Mouse (Mus musculus): ENCODE results near the gene Tcap. TPM values are rescaled to one million over a fixed set of nuclear protein-coding genes. Genes with fewer than 3 reads are reported as not detected.

Tcap gene
- total RNA-seq (2021): 1 to 10 TPM; 6.9 to 8.1 TPM
- long read RNA-seq, experiment 1, transcript Tcap-201 (2 exons, 948 nt): major isoform, 21 of 21 reads
- long read RNA-seq, experiment 1, partial matches to known transcripts: 0 of 21 reads
- long read RNA-seq, experiment 1, other reads (novel, unspliced or antisense): 0 of 21 reads
- long read RNA-seq, experiment 2, transcript Tcap-201 (2 exons, 948 nt): major isoform, 13 of 14 reads
- long read RNA-seq, experiment 2, partial matches to known transcripts: 0 of 14 reads
- long read RNA-seq, experiment 2, other reads (novel, unspliced or antisense): 1 of 14 reads

DNA sequence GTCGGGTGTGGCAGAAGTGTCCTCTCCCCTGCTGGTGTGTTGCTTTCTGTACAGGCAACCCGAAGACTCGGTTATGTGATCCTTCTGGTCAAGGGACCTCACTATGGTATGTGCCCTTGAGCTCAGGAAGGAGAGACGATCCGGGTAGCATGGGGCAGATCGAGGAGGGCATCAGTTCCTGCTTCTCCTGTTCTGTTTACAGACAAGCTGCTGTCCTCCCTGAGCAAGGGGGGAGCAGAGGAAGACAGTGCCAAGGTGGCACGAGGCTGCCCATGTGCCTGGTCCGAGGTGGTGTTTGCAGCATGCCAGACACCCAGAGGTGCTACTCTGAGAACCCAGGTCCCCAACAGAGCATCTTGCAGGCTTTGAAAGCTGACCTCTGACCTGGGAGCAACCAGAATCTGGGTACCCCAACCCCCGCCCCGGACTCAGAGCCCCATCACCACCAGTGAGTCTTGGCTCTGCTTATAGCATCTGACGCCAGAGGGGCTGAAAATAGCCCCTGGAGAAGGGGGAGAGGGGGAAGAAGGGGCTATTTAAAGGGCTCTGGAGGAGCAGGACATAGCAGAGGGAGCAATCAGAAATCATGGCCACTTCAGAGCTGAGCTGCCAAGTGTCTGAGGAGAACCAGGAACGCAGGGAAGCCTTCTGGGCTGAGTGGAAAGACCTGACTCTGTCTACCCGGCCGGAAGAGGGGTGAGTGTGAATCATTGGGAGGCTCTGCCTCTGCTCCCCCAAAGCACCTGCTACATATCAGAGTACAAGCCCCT, at the start of gene Tcap:
Gene Tcap, plus strand, starts transcription at position 551 of the 770 bp plus-strand sequence.
- no peak for DNase-seq (ENCODE audit: low spot score in 2 of 2)

DNA sequence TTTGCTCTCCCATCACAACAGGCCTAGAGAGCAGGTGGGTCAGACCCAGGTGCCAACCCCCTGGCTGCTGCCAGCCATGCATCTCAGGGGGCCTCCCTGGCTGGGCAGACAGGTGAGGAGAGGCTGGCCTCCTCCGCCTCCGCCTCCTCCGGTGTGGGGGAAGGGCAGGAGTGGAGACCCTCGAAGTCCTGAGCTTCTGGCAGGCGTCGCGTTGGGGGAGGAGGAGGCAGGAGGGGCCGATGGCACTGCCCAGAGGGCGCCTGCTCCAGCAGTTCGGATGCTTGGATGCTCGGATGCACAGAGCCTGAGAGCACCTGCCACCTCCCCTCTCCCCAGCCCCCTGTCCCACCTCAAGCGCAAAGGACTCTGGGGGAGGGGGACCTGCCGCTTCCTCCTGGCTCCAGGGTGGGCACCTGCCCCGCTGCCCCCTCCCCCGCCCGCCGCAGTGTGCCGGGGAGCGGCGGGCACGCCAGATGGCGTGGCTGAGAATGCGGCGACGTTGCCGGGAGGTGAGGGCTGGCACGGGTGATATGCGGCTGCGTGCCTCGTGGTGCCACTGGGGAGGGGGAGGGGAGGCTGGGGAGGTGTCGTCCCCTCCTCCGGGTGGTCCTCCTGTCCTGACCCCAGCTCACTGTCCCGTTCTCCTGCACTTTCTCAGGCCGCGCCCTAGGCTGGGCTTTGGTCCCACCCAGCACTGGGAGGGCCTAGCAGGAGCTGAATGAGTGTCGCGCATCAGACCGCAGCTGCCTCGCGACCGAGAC, 49.5 kb upstream of the Tcap start:
- peak in 1 of 2 experiments; percentile 54 for DNase-seq (ENCODE audit: low spot score in 2 of 2)

DNA sequence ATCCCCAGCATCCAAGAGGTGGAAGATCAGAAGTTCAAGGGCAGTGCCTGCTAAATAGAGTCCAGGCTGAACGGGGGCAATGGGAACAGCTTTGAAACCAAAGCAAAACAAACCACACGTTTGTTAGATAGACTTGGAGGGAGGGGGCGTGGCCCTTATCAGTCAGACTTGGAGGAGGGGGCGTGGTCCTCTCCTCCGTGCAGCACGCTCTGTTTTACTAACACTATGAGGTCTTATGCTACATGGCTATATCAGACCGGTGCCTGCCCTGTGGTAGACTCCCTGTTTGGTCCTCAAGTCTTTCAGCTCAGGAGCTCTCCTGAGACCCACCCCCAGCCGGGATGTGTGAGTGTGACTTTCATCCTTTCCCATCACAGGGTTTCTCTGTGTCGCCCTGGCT, 48.4 kb upstream of the Tcap start:
- no peak for DNase-seq (ENCODE audit: low spot score in 2 of 2)

DNA sequence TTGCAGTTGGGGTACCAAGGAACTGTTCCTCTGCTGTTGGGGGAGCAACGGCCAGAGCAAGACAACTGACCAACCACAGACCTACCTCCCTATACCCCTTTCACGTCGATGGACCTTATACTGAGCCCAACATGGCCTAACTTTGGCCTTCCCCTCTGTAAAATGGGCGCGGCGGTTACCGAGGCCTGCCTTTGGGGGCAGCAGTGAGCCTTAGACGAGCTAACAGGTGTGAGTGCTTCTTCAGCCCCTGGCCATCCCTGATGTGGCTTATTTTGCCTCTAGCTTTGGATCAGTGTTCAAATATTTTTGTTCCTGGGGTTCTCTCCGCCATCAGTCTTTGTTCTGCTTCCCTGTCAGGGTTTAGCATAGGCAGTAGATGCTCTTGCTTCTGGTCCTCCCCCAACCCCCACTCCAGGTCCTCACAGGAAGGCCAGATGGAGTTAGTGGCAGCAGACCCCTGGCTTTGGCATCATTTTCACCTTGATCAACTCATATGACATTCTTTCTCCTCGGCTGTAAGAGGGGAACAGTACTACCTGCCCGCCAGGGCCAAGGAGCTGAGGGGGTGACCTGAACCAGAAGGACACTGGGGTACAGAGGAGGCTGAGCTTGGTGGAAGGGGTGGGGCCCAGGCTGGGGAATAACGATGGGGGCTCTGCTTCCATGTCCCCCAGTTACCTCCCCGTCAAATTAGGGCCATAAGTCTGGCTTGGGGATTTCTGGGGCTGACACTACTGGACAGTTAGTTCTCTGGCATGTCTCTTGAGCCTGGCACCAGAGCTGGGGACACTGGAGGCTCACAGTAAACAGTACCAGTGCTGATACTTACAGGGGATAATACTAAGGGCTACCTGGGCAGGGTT, 47.1 kb upstream of the Tcap start:
- DNase-seq (ENCODE audit: low spot score in 2 of 2): no peak

DNA sequence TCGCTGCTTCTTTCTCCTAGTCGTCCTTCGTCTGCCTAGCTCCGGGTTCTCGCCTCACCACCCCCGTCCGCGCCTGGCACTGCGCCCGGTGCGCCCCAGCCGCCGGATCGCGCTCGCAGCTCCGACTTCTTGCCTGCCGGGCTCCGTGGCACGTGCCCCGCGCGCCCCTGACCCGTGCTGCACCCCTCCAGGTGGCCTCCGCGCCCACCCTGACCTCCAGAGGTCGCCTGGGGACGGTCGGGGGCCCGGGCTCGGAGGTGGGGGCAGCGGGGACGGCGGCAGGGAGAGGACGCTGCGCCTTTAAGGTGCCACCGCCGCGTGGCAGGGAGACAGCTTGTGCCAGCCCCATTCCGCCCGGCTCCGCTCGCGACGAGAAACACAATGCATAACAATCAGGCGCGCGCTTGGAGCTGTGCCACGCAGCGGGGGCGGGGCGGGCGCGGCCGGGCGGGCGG, 45.1 kb upstream of the Tcap start:
- peak; percentile 85 to 90 for DNase-seq (ENCODE audit: low spot score in 2 of 2)

DNA sequence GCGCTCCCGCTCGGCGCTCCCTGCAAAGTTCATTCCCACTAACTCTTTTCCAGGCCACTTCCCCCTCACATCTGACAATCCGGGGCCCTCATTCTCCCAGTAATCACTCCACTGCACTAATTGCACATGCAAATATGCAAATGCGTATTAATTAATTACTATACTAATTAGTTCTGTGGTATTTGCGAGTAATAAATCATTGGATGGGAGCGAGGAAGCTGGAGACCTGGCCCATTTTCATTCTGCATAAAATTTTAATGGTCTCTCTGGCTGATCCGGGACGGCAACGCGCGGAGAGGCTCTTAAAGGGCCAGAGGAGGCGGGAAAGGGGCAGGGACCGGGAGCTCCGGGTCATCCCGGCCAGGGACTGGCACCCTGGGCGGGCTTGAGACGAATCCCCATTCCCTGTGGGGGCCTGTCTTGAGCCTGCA, 44.5 kb upstream of the Tcap start:
- DNase-seq (ENCODE audit: low spot score in 2 of 2): no peak

DNA sequence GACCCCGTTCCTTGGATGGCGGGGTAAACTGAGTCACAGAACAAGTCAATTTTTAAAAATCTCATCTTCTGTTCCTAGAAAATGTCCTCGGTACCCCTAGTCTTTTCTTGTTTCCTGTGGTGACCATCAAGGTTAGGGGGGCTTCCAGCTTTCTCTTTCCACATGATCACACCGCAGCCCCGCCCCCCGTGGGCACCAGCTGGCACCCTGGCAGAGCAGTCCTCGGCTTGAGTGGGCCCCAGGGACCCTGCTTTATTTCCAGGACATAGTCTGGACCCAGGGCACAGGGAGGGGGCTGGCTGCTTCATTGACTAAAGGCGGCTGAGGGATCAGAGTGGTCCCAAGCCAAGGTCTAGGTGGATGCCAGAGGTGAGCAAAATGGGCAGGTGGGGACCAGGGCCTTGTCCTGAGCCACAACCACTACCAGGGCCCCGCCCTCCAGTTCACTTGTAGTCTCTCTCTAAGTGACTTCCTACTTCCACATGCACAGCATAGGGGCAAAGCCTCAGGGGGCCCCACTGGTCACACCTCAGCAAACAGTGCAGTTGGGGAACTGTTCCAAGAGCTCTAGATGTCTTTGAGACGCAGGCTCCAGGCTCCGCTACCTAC, 43.8 kb upstream of the Tcap start:
- DNase-seq (ENCODE audit: low spot score in 2 of 2): no peak

DNA sequence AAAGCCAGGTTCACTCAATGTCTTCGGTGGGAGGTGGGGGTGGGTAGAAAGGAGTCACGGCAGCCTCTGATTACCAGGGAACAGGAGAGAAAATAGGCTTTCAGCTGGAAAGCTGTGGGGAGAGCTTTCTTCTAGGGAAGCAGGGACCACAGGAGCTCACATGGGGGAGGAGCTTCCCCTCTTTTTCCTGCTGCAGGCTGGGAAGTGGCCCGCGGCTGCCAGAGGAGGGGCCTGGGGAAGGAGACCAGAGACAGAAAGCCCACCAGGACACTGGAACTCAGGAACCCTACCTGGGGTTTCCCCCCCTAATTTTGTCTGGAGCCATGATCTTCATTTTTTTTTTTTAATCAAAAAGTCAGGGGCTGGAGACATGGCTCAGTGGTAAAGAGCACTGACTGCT, 43.0 kb upstream of the Tcap start:
- no peak for DNase-seq (ENCODE audit: low spot score in 2 of 2)

DNA sequence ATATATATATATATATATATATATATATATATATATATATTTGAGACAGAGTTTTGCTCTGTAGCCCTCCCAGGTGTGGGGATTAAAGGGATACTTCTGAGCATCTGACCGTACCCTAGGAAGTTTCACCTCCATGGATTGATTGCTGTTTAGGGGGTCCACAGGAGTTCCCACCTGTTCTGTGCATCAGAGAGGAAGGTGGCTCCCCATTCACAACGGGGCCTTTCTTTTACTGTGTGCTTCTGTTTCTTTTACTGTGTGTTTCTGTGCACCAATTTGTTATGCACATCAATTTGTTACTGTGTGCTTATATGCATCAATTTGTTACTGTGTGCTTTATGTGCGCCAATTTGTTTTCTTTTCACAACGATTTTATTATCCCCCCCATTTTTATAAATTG, 42.4 kb upstream of the Tcap start:
- no peak for DNase-seq (ENCODE audit: low spot score in 2 of 2)

DNA sequence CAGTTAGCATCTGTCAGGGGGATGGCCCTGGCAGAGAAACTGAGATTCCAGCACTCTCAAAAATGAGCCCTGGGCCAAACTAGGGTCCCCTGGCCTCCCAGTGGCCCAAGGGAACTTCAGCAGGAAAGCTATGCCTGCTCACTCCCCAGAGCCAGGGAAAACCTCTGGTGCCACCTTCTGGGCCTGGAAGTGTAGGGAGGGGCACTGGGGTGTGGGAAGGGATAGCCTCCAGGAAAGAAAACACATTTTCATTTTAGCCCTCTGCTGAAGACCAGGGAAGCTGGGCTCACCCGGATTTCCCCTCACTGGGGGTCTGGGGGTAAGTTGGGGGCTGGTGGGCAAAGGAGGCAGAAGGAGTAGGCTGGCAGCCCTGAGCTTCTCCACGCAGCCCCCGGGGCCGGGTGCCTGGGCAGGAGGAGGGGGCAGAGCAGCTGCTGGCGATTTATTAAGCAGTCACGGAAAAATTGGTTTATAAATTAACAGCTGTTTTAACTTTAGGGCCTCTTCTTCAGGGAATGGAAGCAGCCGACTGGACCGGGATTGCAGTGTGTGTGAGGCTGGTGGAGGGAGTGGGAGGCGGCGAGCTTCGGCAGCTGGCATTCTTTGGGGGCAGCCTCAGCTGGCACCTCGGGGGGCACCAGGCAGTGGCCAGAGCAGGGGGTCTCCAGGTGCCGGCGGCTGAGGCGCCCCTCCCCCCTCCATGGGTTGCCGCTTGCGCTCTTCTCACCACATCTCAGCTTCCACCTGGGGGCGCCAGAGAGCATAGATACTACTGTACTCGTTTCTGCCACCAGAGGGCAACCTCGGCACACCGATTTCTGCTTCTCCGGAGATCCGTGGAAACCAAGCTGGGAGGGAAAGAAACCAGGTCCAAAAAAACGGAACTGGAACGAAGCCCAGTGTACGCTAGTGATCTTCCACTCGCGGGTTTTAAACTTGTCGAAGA, 41.3 kb upstream of the Tcap start:
- DNase-seq (ENCODE audit: low spot score in 2 of 2): peak; percentile 97 to 99

DNA sequence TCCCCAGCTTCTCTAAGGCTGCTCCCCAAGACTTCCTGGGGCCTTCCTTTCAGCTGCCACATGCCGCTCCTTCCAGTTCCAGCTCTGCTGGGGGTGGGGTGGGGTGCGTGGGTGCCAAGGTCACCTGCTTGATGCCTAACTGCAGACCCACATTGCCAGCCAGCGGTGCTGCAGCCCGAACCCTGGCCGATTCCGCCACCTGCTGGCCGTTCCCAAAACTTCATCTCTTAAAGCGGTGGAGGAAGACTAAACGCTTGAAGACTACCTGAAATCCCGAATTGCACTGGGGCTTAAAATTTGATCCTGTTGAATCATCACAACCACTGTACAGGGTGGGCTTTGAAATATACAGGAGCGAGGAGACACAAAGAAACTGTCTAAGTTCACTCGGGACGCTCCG, 38.4 kb upstream of the Tcap start:
- peak; percentile 87 to 92 for DNase-seq (ENCODE audit: low spot score in 2 of 2)

DNA sequence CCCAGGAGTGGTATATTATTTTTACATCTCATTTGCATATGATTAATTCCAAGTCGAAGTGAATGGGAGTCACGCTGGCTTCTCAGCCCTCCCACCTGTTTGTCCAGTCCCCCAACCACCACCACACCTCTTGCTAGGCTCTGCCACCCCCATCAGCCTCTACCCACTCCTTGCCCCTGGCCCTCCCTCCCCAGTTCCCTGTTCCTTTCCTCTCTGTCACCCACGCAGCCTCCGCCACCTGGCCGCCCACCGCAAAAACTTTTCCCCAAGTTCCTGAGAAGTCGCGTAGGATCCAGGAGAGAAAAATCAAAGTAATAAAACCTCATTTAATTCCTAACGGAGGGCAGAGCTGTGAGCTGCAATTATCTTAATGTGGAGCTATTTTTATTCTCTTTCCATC, 37.4 kb upstream of the Tcap start:
- peak in 1 of 2 experiments; percentile 66 for DNase-seq (ENCODE audit: low spot score in 2 of 2)

DNA sequence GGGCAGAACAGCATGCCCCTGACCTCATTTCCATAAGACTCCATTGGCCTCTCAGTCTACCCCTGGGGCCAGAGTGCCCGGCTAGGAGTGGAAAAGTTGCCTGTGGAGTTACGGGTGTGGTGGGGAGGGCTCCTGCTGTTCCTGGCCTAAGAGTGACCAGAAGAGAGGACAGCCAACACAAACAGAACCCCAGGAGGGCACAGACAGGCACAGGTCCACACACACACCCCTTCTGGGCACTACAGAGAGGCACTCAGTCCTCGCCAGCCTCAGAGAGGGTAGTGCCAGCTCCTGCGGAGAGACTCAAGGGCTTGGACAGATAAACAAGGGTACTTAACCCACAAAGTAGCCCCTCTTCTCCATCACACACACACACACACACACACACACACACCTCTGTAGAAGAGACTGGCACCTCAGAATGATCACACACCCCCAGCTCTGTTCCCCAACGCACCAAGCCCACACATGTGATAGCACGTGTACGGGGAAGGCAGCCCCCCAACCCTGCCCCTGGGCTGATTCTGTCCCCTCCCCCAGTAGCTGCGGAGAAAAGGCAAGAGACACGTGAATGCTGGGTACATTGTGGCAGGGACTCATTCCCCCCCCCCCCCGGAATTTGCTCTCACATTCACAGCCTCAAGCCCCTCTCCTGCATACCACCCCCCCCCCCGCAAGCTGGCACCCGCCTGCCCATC, 36.1 kb upstream of the Tcap start:
- DNase-seq (ENCODE audit: low spot score in 2 of 2): no peak

DNA sequence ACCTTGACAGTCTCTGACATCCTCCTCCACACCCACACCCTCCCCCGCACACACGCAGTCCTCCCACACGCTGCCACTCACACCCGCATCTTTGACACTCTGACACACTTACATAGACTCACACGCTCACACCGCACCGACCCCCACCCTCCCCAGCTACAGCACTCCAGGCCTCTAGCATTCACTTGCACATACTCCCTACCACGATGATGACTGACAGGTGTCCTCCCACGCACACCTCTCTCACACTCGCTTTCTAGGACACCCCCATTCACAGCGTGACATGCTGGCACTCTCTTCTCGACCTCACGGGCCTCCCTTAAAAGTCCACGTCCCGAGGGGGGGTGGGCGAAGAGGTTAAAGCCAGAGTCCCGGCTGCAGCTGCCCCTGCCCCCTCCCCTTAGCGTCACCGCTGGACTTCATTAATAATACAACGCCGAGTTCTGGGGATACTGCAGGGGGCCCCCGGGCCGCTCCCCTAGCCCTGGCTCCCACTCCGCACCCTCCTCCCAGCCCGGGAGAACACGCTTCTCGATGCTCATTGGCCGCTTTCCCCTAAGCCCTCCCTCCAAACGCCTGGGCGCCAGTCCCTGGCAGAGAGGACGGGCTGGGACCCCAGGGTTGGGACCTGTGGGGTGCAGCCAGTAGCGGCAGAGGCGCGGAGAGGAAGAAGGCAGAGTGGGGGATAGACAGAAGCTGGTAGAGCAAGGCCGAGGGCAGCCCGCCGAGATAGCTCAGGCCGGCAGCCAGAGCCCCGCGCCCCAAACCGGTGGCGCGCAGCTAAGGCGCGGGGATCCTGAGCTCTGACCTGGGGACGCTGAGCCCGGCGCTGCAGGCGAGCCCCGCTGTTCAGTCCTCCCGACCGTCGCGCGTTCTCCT, 35.3 kb upstream of the Tcap start, which contains the start of gene Ppp1r1b:
Gene Ppp1r1b, plus strand, starts transcription at position 322 of the 879 bp plus-strand sequence.
- DNase-seq (ENCODE audit: low spot score in 2 of 2): peak; percentile 72 to 82

DNA sequence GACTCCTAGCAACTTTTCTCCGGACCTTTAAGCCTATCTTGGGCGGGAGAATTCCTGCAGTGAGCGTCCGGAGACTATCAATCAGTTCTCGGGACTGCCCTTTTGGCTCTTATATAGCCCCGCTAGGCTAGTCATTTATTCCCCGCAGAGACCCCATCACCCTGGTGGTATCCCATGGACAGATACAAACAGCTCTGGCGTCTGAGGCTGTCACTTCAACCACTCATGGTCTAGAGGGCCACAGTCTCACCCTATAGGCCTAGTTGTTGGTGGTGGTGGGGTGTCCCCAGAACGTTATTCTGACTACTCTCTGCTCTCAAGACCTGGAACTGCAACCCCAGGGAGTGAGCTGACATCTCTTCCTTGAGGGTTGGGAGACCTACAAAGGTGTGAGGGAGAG, 34.3 kb upstream of the Tcap start:
- DNase-seq (ENCODE audit: low spot score in 2 of 2): no peak

DNA sequence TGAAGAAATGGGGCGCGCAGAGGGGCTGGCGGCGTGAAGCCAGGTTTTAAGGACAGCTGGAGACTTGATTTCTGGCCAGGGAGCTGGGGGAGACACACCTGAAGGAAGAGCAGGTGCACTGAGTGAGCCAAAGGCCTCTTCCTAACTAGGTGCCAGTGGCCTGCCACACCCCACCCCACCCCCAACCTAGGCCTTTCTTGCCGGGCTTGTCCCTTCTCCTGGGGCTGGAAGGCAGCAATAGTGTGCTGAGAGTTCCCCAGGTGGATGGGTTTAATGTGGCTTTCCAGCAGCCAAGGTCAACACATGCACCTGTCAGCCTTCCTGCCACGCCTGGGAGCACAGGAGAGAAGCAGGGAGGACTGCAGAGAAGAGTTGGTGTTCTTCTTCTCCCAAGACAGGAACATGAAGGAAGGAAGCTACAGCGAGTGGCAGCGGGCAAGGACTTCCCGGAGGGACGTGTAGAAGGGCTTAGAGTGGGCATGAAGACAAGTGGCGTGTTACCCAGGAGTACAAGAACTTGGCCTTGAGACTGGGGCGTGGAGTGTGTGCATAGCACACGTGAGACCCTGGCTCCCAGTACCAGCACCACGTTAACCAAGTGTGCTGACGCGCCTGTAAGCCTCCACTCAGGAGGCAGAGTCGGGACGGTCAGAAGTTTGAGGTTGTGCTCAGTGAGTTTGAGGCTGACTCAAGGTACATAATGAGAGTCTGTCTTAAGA, 31.2 kb upstream of the Tcap start:
- no peak for DNase-seq (ENCODE audit: low spot score in 2 of 2)
